ENCODE assay signal across 25 mouse cellular contexts in the genomic region with DNA sequence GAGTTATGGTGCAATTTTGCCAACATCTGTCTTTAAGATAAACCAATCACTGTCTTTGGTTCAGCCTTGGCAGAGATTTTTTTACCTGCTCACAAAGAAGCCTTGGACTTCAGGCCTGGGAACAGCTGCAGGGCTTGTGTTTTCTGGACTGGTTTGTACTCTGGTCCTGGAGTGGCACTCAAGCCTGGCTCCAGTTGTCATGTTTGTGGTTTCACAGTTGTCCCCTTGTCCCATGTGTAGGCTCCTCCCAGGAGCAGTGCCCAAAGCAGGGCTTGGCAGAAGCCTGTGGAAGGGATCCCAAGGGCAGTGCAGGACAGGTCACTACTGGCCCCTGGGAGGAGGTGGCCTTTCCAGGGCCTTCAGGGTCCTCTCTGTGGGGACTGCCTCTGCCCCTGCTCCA. TPM values are rescaled to one million over a fixed set of nuclear protein-coding genes. Genes with fewer than 3 reads are reported as not detected.
A peak's percentile ranks its signal among the peaks of the same experiment; 100 is the strongest.
DNase-seq lines count a peak whose midpoint lies in the region; ATAC-seq lines count a peak whose summit lies in the region.
"Had no signal": no experiment of that assay in that cellular context is flagged by ENCODE, and none has a peak within 500 bp of the region (broad histone marks: within the 10 kb centered on the region; RNA-seq: fewer than 3 reads in every experiment).

No protein-coding gene starts in this region.

- H3K4me1 ChIP-seq in embryonic facial prominence, embryonic 14.5 days (ENCODE audit: control insufficient read depth, insufficient read depth, low read length) = no peaks in the 10 kb centered on the region
- H3K4me1 ChIP-seq in embryonic facial prominence, embryonic 10.5 days = 0 out of 2 replicates have a peak, but pooled peaks cover 5% of the 10 kb centered on the region
- H3K4me1 ChIP-seq: hindbrain, embryonic 15.5 days; limb, embryonic 10.5 days; neural tube, embryonic 15.5 days had no signal

- peak; percentile 27 for DNase-seq in embryonic facial prominence, embryonic 14.5 days (ENCODE audit: low spot score)
- no peak for DNase-seq in embryonic facial prominence, embryonic 10.5 days (ENCODE audit: low spot score)
- DNase-seq in heart, adult 9 months (ENCODE audit: low spot score in 2 of 2) = peak; percentile 39 to 47
- no peak for DNase-seq in heart, postnatal 25 days (ENCODE audit: low spot score)
- peak; percentile 33 to 38 for DNase-seq in heart, postnatal 10 days
- DNase-seq in right cerebral cortex, postnatal 36 days (ENCODE audit: low spot score in 2 of 2) = no peak
- no peak for DNase-seq in lung, postnatal 14 days
- DNase-seq: adrenal gland, postnatal 25 days; cerebellum, adult 9-10 months; kidney, adult 8-10 months; kidney, postnatal 10 days; liver, postnatal 0 days; right cerebral cortex, adult 18-20 months; thymus, adult 18-20 months; thymus, postnatal 36 days had no signal

- no peak overlapping the region for H3K27ac ChIP-seq in embryonic facial prominence, embryonic 14.5 days (replicated peaks; ENCODE audit: low read depth, low read length)
- no peak overlapping the region for H3K27ac ChIP-seq in embryonic facial prominence, embryonic 10.5 days (replicated peaks)
- H3K27ac ChIP-seq: hindbrain, embryonic 15.5 days; limb, embryonic 10.5 days; neural tube, embryonic 15.5 days had no signal

- H3K9me3 ChIP-seq in embryonic facial prominence, embryonic 14.5 days (ENCODE audit: control insufficient read depth, low read length) = no peaks in the 10 kb centered on the region
- H3K9me3 ChIP-seq in embryonic facial prominence, embryonic 10.5 days = no peaks in the 10 kb centered on the region
- H3K9me3 ChIP-seq: hindbrain, embryonic 15.5 days; limb, embryonic 10.5 days; neural tube, embryonic 15.5 days had no signal

- intact Hi-C loops in heart, postnatal 25 days (cut with DNase I) = no loop called here
- intact Hi-C loops in heart, postnatal 10 days (cut with DNase I) = no loop called here

- 0 out of 2 replicates have a peak, but pooled peaks have one; percentile 47 for ATAC-seq in embryonic facial prominence, embryonic 14.5 days (ENCODE audit: low read depth)
- ATAC-seq: liver, postnatal 0 days; lung, postnatal 0 days had no signal

- H3K27me3 ChIP-seq in embryonic facial prominence, embryonic 14.5 days (replicated peaks; ENCODE audit: control insufficient read depth, insufficient read depth, low read length) = no peaks in the 10 kb centered on the region
- H3K27me3 ChIP-seq in embryonic facial prominence, embryonic 10.5 days (replicated peaks; ENCODE audit: low read depth, poor library complexity, severe bottlenecking) = no peaks in the 10 kb centered on the region
- H3K27me3 ChIP-seq: hindbrain, embryonic 15.5 days; neural tube, embryonic 15.5 days had no signal

- H3K9ac ChIP-seq in embryonic facial prominence, embryonic 14.5 days (ENCODE audit: low read depth, low read length) = no peak overlapping the region
- H3K9ac ChIP-seq: hindbrain, embryonic 15.5 days; liver, postnatal 0 days; neural tube, embryonic 15.5 days had no signal

- no peak overlapping the region for H3K4me3 ChIP-seq in embryonic facial prominence, embryonic 14.5 days (ENCODE audit: low read depth, low read length)
- no peak overlapping the region for H3K4me3 ChIP-seq in embryonic facial prominence, embryonic 10.5 days
- H3K4me3 ChIP-seq: hindbrain, embryonic 15.5 days; limb, embryonic 10.5 days; neural tube, embryonic 15.5 days had no signal

- no peaks in the 10 kb centered on the region for H3K36me3 ChIP-seq in embryonic facial prominence, embryonic 14.5 days (ENCODE audit: control insufficient read depth, insufficient read depth, low read length)
- no peaks in the 10 kb centered on the region for H3K36me3 ChIP-seq in embryonic facial prominence, embryonic 10.5 days (replicated peaks)
- H3K36me3 ChIP-seq: hindbrain, embryonic 15.5 days; limb, embryonic 10.5 days; neural tube, embryonic 15.5 days had no signal

- no peak overlapping the region for H3K4me2 ChIP-seq in embryonic facial prominence, embryonic 14.5 days (ENCODE audit: low read depth, low read length)
- H3K4me2 ChIP-seq: hindbrain, embryonic 15.5 days; liver, embryonic 11.5 days; midbrain, embryonic 11.5 days; neural tube, embryonic 15.5 days had no signal

RNA-seq across cellular contexts. Expression of a gene that starts 5.5 kb away (rescaled TPM):
- 0.51 and 0.84 TPM in 2 replicates for polyA plus RNA-seq in embryonic facial prominence, embryonic 14.5 days (2014; fragmentation: Nextera tagmentation; extraction: Ambion mirVana)
- 0.12 and 0.55 TPM in 2 replicates for polyA plus RNA-seq in embryonic facial prominence, embryonic 10.5 days (2016; fragmentation: Nextera tagmentation; extraction: Ambion mirVana)
- 10 to 100 TPM; 20.3 to 20.5 TPM for total RNA-seq in heart, postnatal 25 days (2021)
- 10 to 100 TPM in 1 of 2 experiments, 1 to 10 TPM in 1; 7.9 to 11.5 TPM for total RNA-seq in heart, postnatal 10 days (2021)
- total RNA-seq: adrenal gland, postnatal 25 days; common myeloid progenitor, adult 5-6 weeks; megakaryocyte progenitor cell, adult 5-6 weeks had no signal
- polyA plus RNA-seq: liver, postnatal 0 days had no signal

RNA-seq across cellular contexts. Expression of a gene that starts 36.5 kb away (rescaled TPM):
- polyA plus RNA-seq in embryonic facial prominence, embryonic 14.5 days (2014; fragmentation: Nextera tagmentation; extraction: Ambion mirVana) = 4.2 and 5.9 TPM in 2 replicates
- polyA plus RNA-seq in embryonic facial prominence, embryonic 10.5 days (2016; fragmentation: Nextera tagmentation; extraction: Ambion mirVana) = 3.8 and 4.7 TPM in 2 replicates
- total RNA-seq in heart, postnatal 25 days (2021) = 10 to 100 TPM in 1 of 2 experiments, 1 to 10 TPM in 1; 9.5 to 10.2 TPM
- total RNA-seq in heart, postnatal 10 days (2021) = not detected
- total RNA-seq: common myeloid progenitor, adult 5-6 weeks; megakaryocyte progenitor cell, adult 5-6 weeks; midbrain, postnatal 0 days had no signal
- polyA plus RNA-seq: heart, postnatal 0 days; hindbrain, embryonic 15.5 days; midbrain, postnatal 0 days; neural tube, embryonic 15.5 days had no signal

Comparison
In these comparisons a context has a peak if more than half of its experiments do, and no peak if none do; other contexts are left out.
1. DNase-seq: peak in embryonic facial prominence, embryonic 14.5 days (single experiment), heart, adult 9 months (2 of 2) and heart, postnatal 10 days (2 of 2); none in embryonic facial prominence, embryonic 10.5 days (single experiment), heart, postnatal 25 days (single experiment), right cerebral cortex, postnatal 36 days (0 of 2) and lung, postnatal 14 days (single experiment).
2. RNA of a gene that starts 36.5 kb away (total RNA-seq): 9.5 to 10.2 TPM in heart, postnatal 25 days; not detected in heart, postnatal 10 days; every median in the first group is over 4 times any median in the second.